Mouse (Mus musculus): ENCODE results near the gene Gm45785. TPM values are rescaled to one million over a fixed set of nuclear protein-coding genes. Genes with fewer than 3 reads are reported as not detected.

Gm45785 gene
- total and polyA plus RNA-seq, 3 experiments, result not detected

GRCm38 (mm10) chr7:140798212-140798611, 57.9 kb downstream of the Gm45785 start:
- TF ChIP-seq TBP (IDR thresholded peaks at IDR 0.05; ENCODE audit: low read depth, low read length) (no peak), MEF2A (IDR thresholded peaks at IDR 0.05; ENCODE audit: extremely low read depth, insufficient replicate concordance, low read depth, low read length, poor library complexity, severe bottlenecking) (no peak), MAX (IDR thresholded peaks at IDR 0.05; ENCODE audit: low read length) (no peak), CHD2 (IDR thresholded peaks at IDR 0.05; ENCODE audit: low read length) (no peak), SIN3A (IDR thresholded peaks at IDR 0.05; ENCODE audit: low read length) (no peak), NELFE (IDR thresholded peaks at IDR 0.05; ENCODE audit: low read depth, low read length) (no peak), SMC3 (IDR thresholded peaks at IDR 0.05; ENCODE audit: low read depth, low read length) (no peak), TAL1 (IDR thresholded peaks at IDR 0.05; ENCODE audit: low read length) (no peak), BHLHE40 (IDR thresholded peaks at IDR 0.05; ENCODE audit: borderline replicate concordance, low read depth, low read length) (no peak), MYC (IDR thresholded peaks at IDR 0.05; ENCODE audit: low read depth, low read length) (no peak), EP300 (IDR thresholded peaks at IDR 0.05; ENCODE audit: low read depth in 1 of 2, low read length in 2 of 2) (no peak), MAZ (IDR thresholded peaks at IDR 0.05; ENCODE audit: low read depth, low read length) (no peak), UBTF (IDR thresholded peaks at IDR 0.05; ENCODE audit: borderline replicate concordance, insufficient read depth, low read depth, low read length) (no peak), E2F4 (IDR thresholded peaks at IDR 0.05; ENCODE audit: borderline replicate concordance, low read depth, low read length) (no peak), POLR2A (IDR thresholded peaks at IDR 0.05; ENCODE audit: control insufficient read depth in 1 of 2, insufficient read depth in 1 of 2, low read depth in 1 of 2, low read length in 2 of 2, poor library complexity in 1 of 2) (no peak), MXI1 (IDR thresholded peaks at IDR 0.05; ENCODE audit: low read depth, low read length) (no peak)
- H3K4me3 ChIP-seq (ENCODE audit: control insufficient read depth in 1 of 2, insufficient read depth in 1 of 2, low read depth in 2 of 2, low read length in 2 of 2), result no peak overlapping the region
- no peaks in the 10 kb centered on the region for H3K9me3 ChIP-seq (replicated peaks; ENCODE audit: insufficient read depth, low read length)
- no peak overlapping the region for H3K9ac ChIP-seq (ENCODE audit: control insufficient read depth, low read depth, low read length, poor library complexity, severe bottlenecking)
- H3K79me2 ChIP-seq (ENCODE audit: control insufficient read depth, insufficient read depth, low read length, poor library complexity), result no peaks in the 10 kb centered on the region
- no peak for DNase-seq (ENCODE audit: low read depth, low spot score)
- no peaks in the 10 kb centered on the region for H3K36me3 ChIP-seq (ENCODE audit: control insufficient read depth in 1 of 2, insufficient read depth in 2 of 2, low read length in 2 of 2)
- H3K4me1 ChIP-seq (ENCODE audit: control insufficient read depth in 1 of 2, insufficient read depth in 2 of 2, low read length in 2 of 2), result no peaks in the 10 kb centered on the region
- peaks cover 3 to 6% of the 10 kb centered on the region in 2 experiments for H3K27me3 ChIP-seq (ENCODE audit: control insufficient read depth in 1 of 2, insufficient read depth in 2 of 2, low read length in 2 of 2)
- no peak overlapping the region for H3K27ac ChIP-seq (ENCODE audit: control insufficient read depth, low read depth, low read length)

GRCm38 (mm10) chr7:140797619-140798018, 58.5 kb downstream of the Gm45785 start:
- no peak for TF ChIP-seq MXI1 (IDR thresholded peaks at IDR 0.05; ENCODE audit: low read depth, low read length)
- TF ChIP-seq MAX (IDR thresholded peaks at IDR 0.05; ENCODE audit: low read length), result no peak
- no peak for TF ChIP-seq USF1 (IDR thresholded peaks at IDR 0.05; ENCODE audit: low read depth, low read length)
- no peak for TF ChIP-seq E2F4 (IDR thresholded peaks at IDR 0.05; ENCODE audit: borderline replicate concordance, low read depth, low read length)
- TF ChIP-seq CHD1 (IDR thresholded peaks at IDR 0.05; ENCODE audit: low read depth, low read length), result no peak
- TF ChIP-seq SMC3 (IDR thresholded peaks at IDR 0.05; ENCODE audit: low read depth, low read length), result peak; percentile 6; the same call in 1 of the 2 replicates
- TF ChIP-seq CTCF (IDR thresholded peaks at IDR 0.05 in 2 of 3, conservative IDR thresholded peaks at IDR 0.05 in 1 of 3; ENCODE audit: control insufficient read depth in 1 of 3, insufficient read depth in 1 of 3, low read depth in 2 of 3, low read length in 3 of 3, poor library complexity in 1 of 3, severe bottlenecking in 1 of 3), result peak in 2 of 3 experiments; percentile 2 to 8; a peak in 1 of 6 replicates
- no peak for TF ChIP-seq TAL1 (IDR thresholded peaks at IDR 0.05; ENCODE audit: low read length)
- TF ChIP-seq ETS1 (IDR thresholded peaks at IDR 0.05; ENCODE audit: low read depth, low read length), result no peak
- H3K36me3 ChIP-seq (ENCODE audit: control insufficient read depth in 1 of 2, insufficient read depth in 2 of 2, low read length in 2 of 2), result no peaks in the 10 kb centered on the region
- H3K4me3 ChIP-seq (ENCODE audit: control insufficient read depth in 1 of 2, insufficient read depth in 1 of 2, low read depth in 2 of 2, low read length in 2 of 2), result no peak overlapping the region
- H3K9me3 ChIP-seq (replicated peaks; ENCODE audit: insufficient read depth, low read length), result no peaks in the 10 kb centered on the region
- no peak overlapping the region for H3K9ac ChIP-seq (ENCODE audit: control insufficient read depth, low read depth, low read length, poor library complexity, severe bottlenecking)
- H3K4me1 ChIP-seq (ENCODE audit: control insufficient read depth in 1 of 2, insufficient read depth in 2 of 2, low read length in 2 of 2), result no peaks in the 10 kb centered on the region
- H3K27ac ChIP-seq (ENCODE audit: control insufficient read depth, low read depth, low read length), result no peak overlapping the region
- H3K27me3 ChIP-seq (ENCODE audit: control insufficient read depth in 1 of 2, insufficient read depth in 2 of 2, low read length in 2 of 2), result peaks cover 3 to 7% of the 10 kb centered on the region in 2 experiments
- no peaks in the 10 kb centered on the region for H3K79me2 ChIP-seq (ENCODE audit: control insufficient read depth, insufficient read depth, low read length, poor library complexity)
- DNase-seq (ENCODE audit: low read depth, low spot score), result no peak

Measured in MEL (cell line).